Mouse (Mus musculus) kidney, adult 2 months (tissue): Measurements from ENCODE around the gene Limch1.

Source experiments
- CTCF ChIP-seq: fragments of 200-500 bp; conservative IDR thresholded peaks from 2 replicates; pipeline ENCODE4 v1.5.1; 2011; ENCODE audit warnings: low read depth, mild to moderate bottlenecking, control low read depth, low read length, moderate library complexity, mixed read lengths; ENCODE audit not compliant: insufficient read depth, insufficient read length
- POLR2A ChIP-seq: fragments of 200-500 bp; IDR thresholded peaks from one replicate; pipeline ENCODE4 v1.6.1; 2011; ENCODE audit warnings: low read depth, low read length, control low read depth

GRCm38 (mm10) chr5:66918316-66919305, 173.0 kb downstream of the Limch1 start:
- no peak for TF ChIP-seq CTCF
- TF ChIP-seq POLR2A = no peak
